Mouse (Mus musculus) embryonic facial prominence, embryonic 11.5 days (tissue): ENCODE measurements at regions not wholly inside any gene's neighbourhood (a gene's known extent, or its start where the extent isn't known, plus 50 kb on each side); places are given as distances from the start of the nearest gene placed in this dataset.

Experiments
- ATAC-seq: fragments of 200-750 bp; cut with Nextera tagmentation; replicated peaks from 2 replicates; pipeline ENCODE4 v1.8.0; 2017; ENCODE audit warnings: low read depth; ENCODE audit not compliant: insufficient number of reproducible peaks, low FRiP score, low TSS enrichment
- DNase-seq: peaks from one replicate; pipeline ENCODE4 v3.0.0-alpha.2; 2015; ENCODE audit warnings: low spot score
- H3K27ac ChIP-seq: fragments of 300-500 bp; sonication (generic); replicated peaks from 2 replicates; pipeline ENCODE4 v1.5.1; 2014; ENCODE audit warnings: mild to moderate bottlenecking, low read depth, low read length, control low read depth
- H3K27me3 ChIP-seq: fragments of 300-500 bp; sonication (generic); 2 replicates; pipeline ENCODE4 v1.6.1; 2014; ENCODE audit warnings: mild to moderate bottlenecking, low read length, moderate library complexity, mixed read lengths; ENCODE audit not compliant: control insufficient read depth, insufficient read depth
- H3K36me3 ChIP-seq: fragments of 300-500 bp; sonication (generic); replicated peaks from 2 replicates; pipeline ENCODE4 v1.6.1; 2014; ENCODE audit warnings: low read depth, mild to moderate bottlenecking, low read length, moderate library complexity, mixed read lengths; ENCODE audit not compliant: control insufficient read depth, insufficient read depth
- H3K4me1 ChIP-seq: fragments of 300-500 bp; sonication (generic); 2 replicates; pipeline ENCODE4 v1.6.1; 2014; ENCODE audit warnings: low read length, mixed read lengths; ENCODE audit not compliant: control insufficient read depth, insufficient read depth
- H3K4me2 ChIP-seq: fragments of 300-500 bp; sonication (generic); 2 replicates; pipeline ENCODE4 v1.6.1; 2014; ENCODE audit warnings: low read depth, mild to moderate bottlenecking, control low read depth, low read length, moderate library complexity
- H3K4me3 ChIP-seq: fragments of 300-500 bp; sonication (generic); 2 replicates; pipeline ENCODE4 v1.5.1; 2014; ENCODE audit warnings: low read depth, low read length, control low read depth
- H3K9ac ChIP-seq: fragments of 300-500 bp; sonication (generic); replicated peaks from 2 replicates; pipeline ENCODE4 v1.6.1; 2014; ENCODE audit warnings: mild to moderate bottlenecking, control low read depth, low read length
- H3K9me3 ChIP-seq: fragments of 300-500 bp; sonication (generic); replicated peaks from 2 replicates; pipeline ENCODE4 v1.6.1; 2016; ENCODE audit warnings: mild to moderate bottlenecking, low read length, inconsistent platforms, mixed read lengths; ENCODE audit not compliant: control insufficient read depth
- WGBS: fragments of 180-500 bp; shearing (Covaris S2); extraction: QIAGEN DNeasy Blood & Tissue Kit; methylation state at CpG from one replicate; pipeline ENCODE4 v1.1.7; 2014; 5-methylcytosine and 5-hydroxymethylcytosine counted together

- no peak for ATAC-seq
Observed at GRCm38 (mm10) chr16:24150512-24150911, 161.9 kb upstream of the Bcl6 start.

DNA sequence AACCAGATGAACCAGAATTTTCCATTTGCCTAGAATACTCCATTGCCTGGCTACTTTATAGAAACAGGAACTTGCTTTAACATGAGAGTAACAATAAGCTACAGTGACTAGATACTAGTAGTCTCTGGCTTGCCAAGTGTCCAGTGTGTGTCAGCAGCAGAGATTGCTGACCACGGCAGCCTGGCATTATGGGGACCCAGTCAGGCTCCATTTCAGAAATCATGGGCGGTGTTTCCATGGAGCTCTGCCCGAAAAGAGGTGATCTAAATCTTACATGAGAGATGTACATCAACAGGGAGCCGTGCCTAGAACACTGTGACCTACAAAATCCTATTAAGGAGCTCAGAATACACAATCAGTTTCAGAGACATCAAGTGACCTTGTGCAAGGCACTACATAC is 160.8 kb upstream of the Bcl6 start:
- H3K4me3 ChIP-seq, result no peak overlapping the region
- no peaks in the 10 kb centered on the region for H3K4me1 ChIP-seq
- no peaks in the 10 kb centered on the region for H3K9me3 ChIP-seq
- H3K27ac ChIP-seq, result no peak overlapping the region
- 82% methylated on average over 4 of the region's 4 CpGs for WGBS
- H3K4me2 ChIP-seq, result no peak overlapping the region
- DNase-seq, result no peak
- no peaks in the 10 kb centered on the region for H3K36me3 ChIP-seq
- no peaks in the 10 kb centered on the region for H3K27me3 ChIP-seq
- no peak for ATAC-seq
- no peak overlapping the region for H3K9ac ChIP-seq

More at GRCm38 (mm10) chr16:24150512-24150911, 161.9 kb upstream of the Bcl6 start:
- Histone ChIP-seq H3K4me1 (no peaks in the 10 kb centered on the region), H3K9me3 (no peaks in the 10 kb centered on the region), H3K4me3 (no peak overlapping the region), H3K9ac (no peak overlapping the region), H3K27ac (no peak overlapping the region), H3K4me2 (no peak overlapping the region), H3K36me3 (no peaks in the 10 kb centered on the region), H3K27me3 (no peaks in the 10 kb centered on the region)
- WGBS, result 77% methylated on average over 2 of the region's 2 CpGs
- no peak for DNase-seq

GRCm38 (mm10) chr16:24143894-24144293 is 155.2 kb upstream of the Bcl6 start:
- Histone ChIP-seq H3K27me3 (no peaks in the 10 kb centered on the region), H3K9ac (no peak overlapping the region), H3K4me2 (no peak overlapping the region), H3K36me3 (no peaks in the 10 kb centered on the region), H3K9me3 (no peaks in the 10 kb centered on the region), H3K4me1 (no peaks in the 10 kb centered on the region), H3K27ac (no peak overlapping the region), H3K4me3 (no peak overlapping the region)
- WGBS, result 82% methylated on average over 3 of the region's 3 CpGs
- ATAC-seq (no peak), DNase-seq (no peak)

- H3K4me3 ChIP-seq, result no peak overlapping the region
- H3K4me2 ChIP-seq, result no peak overlapping the region
- H3K27me3 ChIP-seq, result no peaks in the 10 kb centered on the region
- no peak overlapping the region for H3K27ac ChIP-seq
- no peaks in the 10 kb centered on the region for H3K9me3 ChIP-seq
- DNase-seq (no peak), ATAC-seq (no peak)
- H3K4me1 ChIP-seq, result no peaks in the 10 kb centered on the region
- H3K9ac ChIP-seq, result no peak overlapping the region
- no peaks in the 10 kb centered on the region for H3K36me3 ChIP-seq
- 49% methylated on average over 5 of the region's 5 CpGs for WGBS
Observed at GRCm38 (mm10) chr16:24142915-24143541, 154.4 kb upstream of the Bcl6 start.

- WGBS, result 83% methylated on average over 3 of the region's 3 CpGs
- no peaks in the 10 kb centered on the region for H3K4me1 ChIP-seq
- no peaks in the 10 kb centered on the region for H3K36me3 ChIP-seq
- H3K27me3 ChIP-seq, result no peaks in the 10 kb centered on the region
- H3K9ac ChIP-seq, result no peak overlapping the region
- H3K4me3 ChIP-seq, result no peak overlapping the region
- ATAC-seq, result no peak
- H3K27ac ChIP-seq, result no peak overlapping the region
- H3K9me3 ChIP-seq, result no peaks in the 10 kb centered on the region
- no peak for DNase-seq
- H3K4me2 ChIP-seq, result no peak overlapping the region
Observed at GRCm38 (mm10) chr16:24139109-24139508, 150.5 kb upstream of the Bcl6 start.

DNA sequence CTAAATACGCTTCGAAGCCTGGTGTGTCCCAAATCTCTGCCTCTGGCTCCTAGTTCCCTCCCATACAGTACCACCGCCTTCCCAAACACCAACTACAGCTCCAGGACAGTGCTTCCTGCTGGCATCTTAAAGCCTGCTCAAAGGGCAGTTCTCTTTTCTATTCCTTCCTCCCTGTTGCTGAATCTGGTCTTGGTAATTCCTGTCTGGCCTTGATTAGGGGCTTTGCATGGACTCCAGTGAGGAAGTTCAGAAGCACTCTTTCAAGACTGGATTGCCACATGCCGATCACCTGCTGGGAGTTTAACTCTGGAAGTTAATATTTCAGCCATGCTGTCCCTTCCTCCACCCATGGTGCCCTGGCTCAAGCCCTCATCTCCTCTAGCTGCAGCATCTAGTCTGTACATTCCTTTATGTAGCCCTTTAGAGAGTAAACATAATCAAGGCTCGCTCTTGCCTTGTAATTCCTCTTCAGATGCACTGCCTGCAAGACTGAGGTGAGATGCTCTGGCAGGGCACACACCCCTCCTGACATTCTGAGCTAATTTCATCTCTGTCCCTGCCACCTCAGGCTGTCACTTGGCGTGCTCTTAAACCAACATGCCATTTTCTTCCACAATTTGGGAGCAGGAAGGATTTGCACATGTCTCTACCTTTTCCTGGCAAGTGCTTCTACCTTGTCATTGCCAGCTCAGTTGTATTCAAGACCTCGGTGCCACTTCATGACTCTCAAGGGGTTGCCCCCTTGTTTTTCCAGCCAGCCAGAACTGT is 148.8 kb upstream of the Bcl6 start:
- H3K27ac ChIP-seq, result no peak overlapping the region
- no peaks in the 10 kb centered on the region for H3K27me3 ChIP-seq
- DNase-seq (no peak), ATAC-seq (no peak)
- H3K36me3 ChIP-seq, result no peaks in the 10 kb centered on the region
- H3K4me3 ChIP-seq, result no peak overlapping the region
- H3K9ac ChIP-seq, result no peak overlapping the region
- WGBS, result 67% methylated on average over 7 of the region's 7 CpGs
- no peak overlapping the region for H3K4me2 ChIP-seq
- no peaks in the 10 kb centered on the region for H3K4me1 ChIP-seq
- no peaks in the 10 kb centered on the region for H3K9me3 ChIP-seq

DNA sequence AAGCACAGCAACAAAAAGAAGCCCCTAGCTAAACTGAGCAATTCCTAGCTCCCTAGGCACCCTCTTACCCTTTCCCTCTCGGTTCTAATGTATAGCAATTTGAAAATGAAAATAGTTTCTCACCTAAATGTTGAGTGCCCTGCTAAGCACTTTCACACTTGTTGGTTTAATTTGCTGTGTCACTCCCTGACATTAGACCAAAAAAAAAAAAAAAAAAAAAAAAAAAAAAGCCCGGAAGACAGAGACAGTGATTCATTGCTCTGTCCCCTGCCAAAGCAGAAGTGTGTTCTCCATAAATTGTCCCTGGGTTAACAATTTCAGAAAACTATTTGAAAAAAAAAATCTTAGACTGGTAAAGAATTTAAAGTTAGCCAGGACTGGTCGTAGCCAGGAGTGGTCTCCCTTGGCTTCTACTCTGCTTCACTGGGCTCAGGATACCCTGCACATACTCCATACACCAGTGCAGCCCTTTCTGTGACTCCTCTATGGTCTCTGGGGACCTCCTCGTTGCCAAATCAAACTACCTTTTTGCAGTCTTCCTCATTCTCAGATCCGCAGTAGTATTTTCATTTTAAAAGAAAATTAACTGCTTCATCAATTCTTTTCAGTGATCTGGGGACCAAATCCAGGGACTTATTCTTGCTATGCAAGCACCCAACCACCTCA is 148.0 kb upstream of the Bcl6 start:
- Histone ChIP-seq H3K4me3 (no peak overlapping the region), H3K9me3 (no peaks in the 10 kb centered on the region), H3K4me2 (no peak overlapping the region), H3K27me3 (no peaks in the 10 kb centered on the region), H3K9ac (no peak overlapping the region), H3K27ac (no peak overlapping the region), H3K4me1 (no peaks in the 10 kb centered on the region), H3K36me3 (no peaks in the 10 kb centered on the region)
- ATAC-seq (no peak), DNase-seq (no peak)
- 65% methylated on average over 5 of the region's 5 CpGs for WGBS

DNA sequence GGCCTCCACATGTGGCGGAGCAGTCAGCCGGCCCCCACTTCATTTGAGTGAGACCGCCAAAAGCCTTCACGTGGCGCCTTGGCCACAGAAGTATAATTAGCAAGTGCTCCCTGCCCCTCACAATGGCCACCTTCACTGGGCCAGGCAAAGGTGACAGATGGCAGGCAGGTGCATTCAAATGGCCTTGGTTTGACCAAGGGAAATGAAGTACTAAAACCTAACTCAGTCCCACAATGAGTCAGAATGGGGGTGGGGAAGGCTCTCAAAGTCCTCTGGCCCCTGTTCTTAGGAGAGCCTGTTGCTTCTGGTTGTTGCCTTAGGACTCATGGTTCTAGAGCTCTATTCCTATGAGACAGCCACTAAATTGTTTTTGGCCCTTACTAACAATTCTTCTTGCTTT is 147.2 kb upstream of the Bcl6 start:
- H3K9me3 ChIP-seq, result no peaks in the 10 kb centered on the region
- H3K9ac ChIP-seq, result no peak overlapping the region
- 81% methylated on average over 5 of the region's 5 CpGs for WGBS
- no peaks in the 10 kb centered on the region for H3K36me3 ChIP-seq
- H3K4me3 ChIP-seq, result no peak overlapping the region
- H3K4me2 ChIP-seq, result no peak overlapping the region
- H3K4me1 ChIP-seq, result no peaks in the 10 kb centered on the region
- ATAC-seq (no peak), DNase-seq (no peak)
- H3K27me3 ChIP-seq, result no peaks in the 10 kb centered on the region
- H3K27ac ChIP-seq, result no peak overlapping the region
